Mouse (Mus musculus) right cerebral cortex, adult 18-20 months (tissue): ENCODE measurements at regions not wholly inside any gene's neighbourhood (a gene's known extent, or its start where the extent isn't known, plus 50 kb on each side); places are given as distances from the start of the nearest gene placed in this dataset.

Source experiments
- DNase-seq: peaks from one replicate; pipeline ENCODE4 v3.0.0; 2022; ENCODE audit warnings: mixed read lengths

DNA sequence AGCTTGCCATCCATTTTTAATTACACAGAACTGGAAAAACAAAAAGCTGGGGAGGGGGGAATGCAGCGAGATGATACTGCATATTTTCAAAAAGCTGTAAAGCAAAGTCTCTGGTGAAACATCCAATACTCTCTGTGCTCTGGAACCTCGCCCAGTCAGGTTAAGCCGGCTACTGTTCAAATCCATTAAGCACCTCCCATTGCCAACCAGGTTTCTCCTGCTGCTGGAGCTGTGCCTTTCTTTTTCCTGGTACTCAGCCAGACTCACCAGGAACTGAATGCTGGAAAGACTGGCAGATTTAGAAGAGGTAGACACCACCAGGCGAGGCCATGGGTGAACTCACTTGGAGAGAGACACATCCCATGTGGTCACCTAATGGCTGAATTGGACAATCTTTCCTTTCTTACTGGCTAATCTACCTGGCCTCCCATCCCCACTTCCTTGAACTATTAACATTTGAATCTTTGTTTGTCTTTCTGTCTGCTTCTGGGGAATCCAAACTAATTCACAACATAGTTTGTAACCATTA is 1250.8 kb upstream of the Jmjd1c start:
- no peak for DNase-seq

DNA sequence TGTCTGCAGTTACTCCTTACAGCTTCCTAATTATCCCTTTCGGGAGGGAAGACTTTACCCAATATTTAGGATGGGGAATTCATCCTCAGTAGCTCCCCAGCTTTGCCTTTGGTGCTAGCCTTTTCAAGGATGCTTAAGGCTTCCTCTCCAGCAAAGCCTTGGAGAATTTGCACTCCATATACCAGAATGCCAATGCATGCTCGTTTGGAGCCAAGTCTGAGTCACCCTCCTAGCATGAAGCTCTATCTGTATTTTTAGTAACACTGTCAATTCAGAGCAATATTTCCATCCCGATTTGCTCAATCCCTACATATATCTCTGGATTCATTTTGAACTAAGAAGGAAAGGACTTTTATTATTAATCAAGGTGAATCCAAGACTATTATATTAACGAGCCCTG is 1249.8 kb upstream of the Jmjd1c start:
- peak; percentile 52 for DNase-seq

DNA sequence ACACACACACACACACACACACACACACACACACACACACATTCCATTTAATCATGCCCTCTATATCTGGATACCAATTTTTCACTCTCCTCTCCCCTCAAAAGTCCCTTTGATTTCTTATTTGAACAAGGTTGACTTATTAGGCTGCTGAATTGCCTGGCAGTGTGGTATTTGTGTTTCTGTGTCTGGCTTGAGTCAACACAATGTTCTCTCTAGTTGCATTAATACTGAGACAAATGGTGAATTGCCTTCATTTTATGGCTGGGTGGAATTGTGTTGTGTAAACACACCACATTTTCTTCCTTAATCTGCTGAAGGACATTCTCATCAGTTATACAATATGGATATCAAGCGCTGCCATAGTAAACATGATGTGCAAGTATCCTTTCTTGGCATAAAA is 1248.3 kb upstream of the Jmjd1c start:
- no peak for DNase-seq

DNA sequence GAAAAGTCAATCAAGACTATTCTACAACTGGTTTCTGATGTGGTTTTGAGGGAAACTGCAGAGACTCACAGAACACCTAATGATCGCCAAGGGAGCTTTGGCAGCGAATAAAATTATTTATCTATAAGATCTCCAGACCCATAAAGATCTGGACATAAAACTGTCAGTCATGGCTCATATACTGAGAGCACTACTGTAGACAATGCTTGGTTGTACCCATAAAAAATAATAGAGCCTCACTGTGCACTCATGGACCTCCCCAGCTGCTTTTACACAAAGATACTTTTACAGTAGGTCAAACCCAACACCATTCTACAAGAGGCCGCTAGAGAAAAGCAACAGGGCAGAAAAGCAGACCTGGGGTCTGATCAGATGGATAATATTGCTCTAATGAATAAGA is 1206.0 kb upstream of the Jmjd1c start:
- DNase-seq = no peak

DNA sequence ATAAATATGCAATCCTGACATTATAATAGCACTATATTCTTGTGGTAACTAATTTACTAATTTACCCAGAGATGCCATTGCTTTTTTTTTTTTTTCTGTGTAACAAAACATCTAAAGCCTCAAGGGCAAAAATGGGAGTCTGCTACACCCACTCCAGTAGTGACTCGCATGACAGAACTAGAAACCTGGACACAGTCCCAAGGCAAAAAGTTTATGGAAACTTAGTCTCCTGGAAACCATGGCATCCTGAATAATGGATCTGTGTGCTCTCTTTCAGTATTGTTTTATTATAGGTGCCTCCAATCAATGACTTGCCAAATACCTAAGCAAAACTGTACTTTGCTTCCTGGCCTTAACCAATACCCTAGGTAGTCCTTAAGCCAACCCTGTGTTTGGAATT is 1188.4 kb upstream of the Jmjd1c start:
- DNase-seq = no peak

DNA sequence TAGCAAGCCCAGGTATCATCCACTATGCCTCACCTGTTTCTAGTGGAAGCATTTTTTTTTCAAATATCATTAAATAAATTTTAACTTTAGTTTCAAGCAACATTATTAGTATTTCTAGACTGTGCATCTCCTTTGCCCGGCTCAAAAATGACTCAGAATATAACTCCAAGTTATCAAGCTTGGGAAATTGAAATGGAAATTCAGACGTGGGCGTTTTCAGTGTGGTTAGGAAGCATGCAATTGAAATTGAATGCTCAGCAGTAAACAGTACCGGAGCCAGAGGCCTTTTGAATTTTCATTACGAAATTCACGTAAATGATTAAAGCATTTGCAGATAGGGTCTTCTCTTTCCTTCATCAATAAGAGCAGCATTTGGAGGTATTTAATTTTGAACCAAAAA is 1183.4 kb upstream of the Jmjd1c start:
- DNase-seq = peak; percentile 5

DNA sequence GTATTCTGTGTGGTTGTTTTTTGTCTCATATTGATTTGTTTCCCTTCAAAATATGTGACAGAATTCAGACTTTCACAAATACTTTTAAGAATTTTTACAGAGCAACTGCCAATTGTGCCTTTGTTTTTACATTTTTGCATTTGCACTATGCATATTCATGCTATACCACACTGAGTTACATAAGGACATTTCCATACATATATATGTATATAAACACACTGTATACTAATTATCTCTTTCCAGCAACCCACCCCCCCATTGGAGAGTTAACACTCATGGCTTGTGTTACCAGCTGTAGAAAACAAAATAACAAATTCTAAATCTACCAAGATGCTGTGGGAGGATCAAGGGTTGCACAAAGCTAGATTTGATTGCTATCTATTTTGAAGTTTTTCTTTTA is 1163.8 kb upstream of the Jmjd1c start:
- no peak for DNase-seq

DNA sequence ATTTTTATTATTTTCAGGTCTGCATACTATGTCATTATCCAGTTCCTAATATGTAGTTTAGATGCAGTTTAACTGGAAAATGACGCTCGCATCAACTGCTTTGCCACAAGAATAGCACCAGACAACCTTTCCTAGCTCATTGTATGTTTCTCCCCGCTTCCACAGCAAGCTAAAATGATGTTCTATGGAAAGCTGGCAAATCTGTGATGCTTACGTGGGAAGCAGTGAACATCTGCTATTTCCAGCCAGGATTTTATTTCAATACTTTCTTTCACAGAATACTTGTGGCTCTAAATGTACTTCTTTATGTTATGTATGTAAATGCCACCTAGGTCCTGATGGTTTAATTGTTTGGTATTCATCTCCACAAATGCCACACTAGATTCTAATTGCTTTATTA is 1147.3 kb upstream of the Jmjd1c start:
- DNase-seq = peak; percentile 30

DNA sequence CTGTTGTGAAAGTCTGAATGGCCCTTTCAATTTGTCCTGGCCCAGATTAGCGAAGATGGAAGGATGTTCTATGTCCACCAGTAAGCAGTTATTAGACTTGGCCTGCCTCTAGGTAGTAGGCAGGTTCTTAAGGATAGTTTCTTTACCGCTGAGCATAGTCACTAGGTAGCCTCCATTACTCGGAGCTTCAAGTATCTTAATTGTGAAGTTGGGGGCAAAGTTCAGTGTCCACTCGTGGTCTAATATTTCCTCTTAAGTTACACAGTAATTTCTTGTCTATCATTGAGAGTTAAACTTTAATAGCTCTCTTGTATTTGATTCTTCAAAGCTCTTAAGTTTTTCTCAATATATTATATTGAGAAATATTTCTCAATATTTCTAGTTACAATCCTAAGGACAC is 1133.5 kb upstream of the Jmjd1c start:
- no peak for DNase-seq

DNA sequence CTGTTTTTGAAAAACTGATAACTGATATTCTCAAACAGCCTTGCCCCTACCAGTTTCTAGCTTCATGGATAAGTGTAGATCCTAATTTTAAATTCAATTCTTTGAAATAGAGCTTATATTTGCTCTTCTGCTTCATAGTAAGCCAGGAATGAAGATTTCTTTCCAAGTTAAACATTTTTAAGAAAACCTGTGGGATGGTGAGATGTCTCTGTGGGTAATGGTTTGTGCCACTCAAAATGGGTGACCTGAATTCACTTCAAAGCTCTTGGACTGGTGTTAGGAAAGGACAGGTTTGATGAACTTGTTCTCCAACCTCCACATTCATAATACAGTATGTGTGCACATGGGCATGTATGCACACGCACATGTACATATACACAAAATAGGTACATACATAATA is 1126.2 kb upstream of the Jmjd1c start:
- DNase-seq = no peak
